Mouse (Mus musculus): ENCODE measurements around the gene Prkca.

GRCm38 (mm10) chr11:107931288-107931687, 412.4 kb downstream of the Prkca start:
- no peak for TF ChIP-seq POLR2A (IDR thresholded peaks at IDR 0.05; ENCODE audit: control insufficient read depth, low read depth, low read length)
- no peak for TF ChIP-seq CTCF (IDR thresholded peaks at IDR 0.05; ENCODE audit: control insufficient read depth, insufficient read depth, insufficient replicate concordance, low read depth, low read length)
